Mouse (Mus musculus): ENCODE data around the gene Lrmda. TPM values are rescaled to one million over a fixed set of nuclear protein-coding genes. Genes with fewer than 3 reads are reported as not detected.

The Lrmda gene
- polyA plus RNA-seq, 1 experiment from 2014 or later, result 0.20 TPM

DNA sequence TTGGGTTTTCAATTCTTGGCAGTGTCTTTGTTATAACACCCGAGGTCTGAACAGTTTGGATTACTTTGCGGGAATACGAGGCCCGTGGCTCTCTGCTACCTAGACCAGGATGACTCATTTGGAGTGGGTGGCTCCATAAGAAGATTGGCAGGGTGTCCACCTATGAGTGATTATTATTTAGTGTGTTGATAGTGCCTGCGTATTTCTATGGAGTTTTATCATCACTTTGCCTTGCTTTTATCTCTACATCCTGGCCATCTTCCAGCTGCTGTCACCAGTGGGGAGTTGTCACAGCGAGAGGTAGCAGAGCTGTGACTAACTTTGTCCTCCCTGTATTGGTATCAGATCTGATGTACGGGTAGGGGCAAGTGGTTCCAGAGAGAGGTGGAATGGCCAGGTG lies 393.7 kb downstream of the Lrmda start:
- Histone ChIP-seq H3K9ac (ENCODE audit: low read length) (no peak overlapping the region), H3K36me3 (ENCODE audit: control insufficient read depth, insufficient read depth, low read length) (no peaks in the 10 kb centered on the region), H3K27me3 (ENCODE audit: control insufficient read depth, insufficient read depth, low read length) (no peaks in the 10 kb centered on the region; the same call in 1 of the 2 replicates), H3K4me2 (ENCODE audit: low read depth, severe bottlenecking) (no peak overlapping the region), H3K27ac (replicated peaks; ENCODE audit: low read depth, low read length) (no peak overlapping the region), H3K4me1 (ENCODE audit: control insufficient read depth, insufficient read depth, low read length) (no peaks in the 10 kb centered on the region), H3K9me3 (ENCODE audit: control insufficient read depth, low read length) (no peaks in the 10 kb centered on the region), H3K4me3 (ENCODE audit: low read depth, low read length) (no peak overlapping the region)
- no peak for DNase-seq (ENCODE audit: low spot score)
- ATAC-seq (ENCODE audit: insufficient number of reproducible peaks, low FRiP score, low TSS enrichment, low read depth), result no peak
- WGBS, result 87% methylated on average over 7 of the region's 7 CpGs

DNA sequence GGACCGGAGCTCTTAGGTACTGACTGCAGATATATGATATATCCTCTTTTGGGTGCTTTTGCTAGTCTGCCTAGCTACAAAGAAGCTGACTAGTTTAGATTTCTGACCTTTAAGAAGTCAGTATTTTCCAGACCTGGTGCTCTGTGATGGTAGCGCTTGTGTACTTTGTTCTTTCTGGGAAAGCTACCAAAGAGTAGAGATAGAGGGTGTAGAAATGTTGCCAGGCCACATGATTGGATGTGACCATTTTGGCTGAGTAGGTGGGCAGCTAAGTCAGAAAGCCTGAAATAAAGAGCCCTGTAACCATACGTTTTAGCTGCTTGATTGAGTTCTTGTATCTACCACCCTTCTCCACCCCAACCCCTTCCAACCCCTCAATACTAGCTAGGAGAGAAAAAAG lies 398.2 kb downstream of the Lrmda start:
- Histone ChIP-seq H3K36me3 (ENCODE audit: control insufficient read depth, insufficient read depth, low read length) (no peaks in the 10 kb centered on the region), H3K4me1 (ENCODE audit: control insufficient read depth, insufficient read depth, low read length) (no peaks in the 10 kb centered on the region), H3K9ac (ENCODE audit: low read length) (no peak overlapping the region), H3K4me3 (ENCODE audit: low read depth, low read length) (no peak overlapping the region), H3K9me3 (ENCODE audit: control insufficient read depth, low read length) (no peaks in the 10 kb centered on the region), H3K4me2 (ENCODE audit: low read depth, severe bottlenecking) (no peak overlapping the region), H3K27me3 (ENCODE audit: control insufficient read depth, insufficient read depth, low read length) (no peaks in the 10 kb centered on the region; the same call in 1 of the 2 replicates), H3K27ac (replicated peaks; ENCODE audit: low read depth, low read length) (no peak overlapping the region)
- WGBS, result 88% methylated on average over 3 of the region's 3 CpGs
- DNase-seq (ENCODE audit: low spot score), result no peak
- no peak for ATAC-seq (ENCODE audit: insufficient number of reproducible peaks, low FRiP score, low TSS enrichment, low read depth)

DNA sequence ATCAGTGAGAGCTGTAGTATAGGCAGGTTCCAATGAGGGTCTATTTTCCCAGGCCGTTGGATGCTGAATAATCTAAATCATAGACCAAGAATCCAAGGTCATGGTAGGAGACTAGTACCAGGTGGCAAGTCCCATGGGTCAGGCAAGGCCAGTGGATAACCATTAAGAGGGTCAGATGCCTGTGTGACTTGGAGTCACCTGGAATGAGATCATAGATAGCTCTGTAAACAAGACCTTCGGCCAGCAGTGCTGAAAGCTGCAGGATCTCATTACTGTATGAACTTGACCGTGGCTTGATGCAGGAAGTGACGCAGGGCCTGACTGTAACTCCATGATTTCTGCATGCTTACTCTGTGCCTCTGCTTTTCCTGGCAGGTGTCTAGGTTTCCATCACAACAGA lies 402.2 kb downstream of the Lrmda start:
- no peak overlapping the region for H3K4me2 ChIP-seq (ENCODE audit: low read depth, severe bottlenecking)
- no peak overlapping the region for H3K4me3 ChIP-seq (ENCODE audit: low read depth, low read length)
- no peaks in the 10 kb centered on the region for H3K36me3 ChIP-seq (ENCODE audit: control insufficient read depth, insufficient read depth, low read length)
- DNase-seq (ENCODE audit: low spot score) (no peak), ATAC-seq (ENCODE audit: insufficient number of reproducible peaks, low FRiP score, low TSS enrichment, low read depth) (no peak)
- no peaks in the 10 kb centered on the region for H3K27me3 ChIP-seq (ENCODE audit: control insufficient read depth, insufficient read depth, low read length)
- H3K9me3 ChIP-seq (ENCODE audit: control insufficient read depth, low read length), result no peaks in the 10 kb centered on the region
- WGBS, result 83% methylated on average over 4 of the region's 4 CpGs
- no peak overlapping the region for H3K9ac ChIP-seq (ENCODE audit: low read length)
- H3K4me1 ChIP-seq (ENCODE audit: control insufficient read depth, insufficient read depth, low read length), result no peaks in the 10 kb centered on the region
- H3K27ac ChIP-seq (replicated peaks; ENCODE audit: low read depth, low read length), result no peak overlapping the region

DNA sequence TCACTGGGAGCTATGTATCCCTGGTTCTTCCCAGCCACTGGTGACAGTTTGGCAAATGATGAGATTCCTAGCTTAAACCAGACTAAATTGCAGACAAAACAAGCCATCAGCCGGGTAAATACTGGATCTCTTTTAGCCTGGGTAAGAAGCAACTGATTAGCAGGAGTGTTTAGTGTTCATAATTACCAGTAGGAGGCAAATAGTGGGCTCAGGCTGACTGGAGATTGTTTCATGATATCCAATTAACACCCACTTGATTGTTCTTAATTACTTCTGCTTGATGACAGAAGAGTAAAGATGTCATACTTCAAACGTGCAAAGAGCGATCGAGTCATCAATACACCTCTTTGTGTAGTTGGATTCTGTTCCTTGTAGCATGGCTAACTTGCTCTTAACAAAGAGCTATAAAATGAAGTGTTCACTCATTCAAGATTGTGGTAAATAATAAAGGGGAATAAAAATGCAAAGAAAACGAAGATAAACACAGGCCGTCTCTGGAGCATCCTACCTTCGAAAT lies 405.6 kb downstream of the Lrmda start:
- no peak overlapping the region for H3K4me3 ChIP-seq (ENCODE audit: low read depth, low read length)

DNA sequence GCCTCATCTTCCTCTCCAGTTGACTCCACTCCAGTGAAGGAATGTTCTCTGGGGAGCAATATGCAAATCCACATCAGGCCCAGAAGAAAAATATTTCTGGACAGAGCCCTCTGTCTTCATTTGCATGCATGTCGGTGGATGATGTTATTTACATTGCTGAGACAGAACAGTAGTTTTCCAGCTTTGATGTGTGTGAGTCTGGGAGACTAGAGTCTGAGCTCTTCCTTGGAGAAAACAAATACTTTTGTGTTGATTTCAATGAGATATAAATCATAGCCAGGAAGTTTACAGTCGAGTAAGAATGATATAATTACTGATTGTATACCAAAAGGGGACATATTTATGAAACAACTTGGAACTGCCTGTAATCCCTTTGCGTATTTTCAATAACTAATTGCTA lies 415.9 kb downstream of the Lrmda start:
- no peak for ATAC-seq (ENCODE audit: insufficient number of reproducible peaks, low FRiP score, low TSS enrichment, low read depth)
- DNase-seq (ENCODE audit: low spot score), result no peak
- H3K36me3 ChIP-seq (ENCODE audit: control insufficient read depth, insufficient read depth, low read length), result no peaks in the 10 kb centered on the region
- WGBS, result 25% methylated on average over 3 of the region's 3 CpGs
- H3K27me3 ChIP-seq (ENCODE audit: control insufficient read depth, insufficient read depth, low read length), result peaks cover 9% of the 10 kb centered on the region; the same call in 1 of the 2 replicates
- no peak overlapping the region for H3K9ac ChIP-seq (ENCODE audit: low read length)
- no peak overlapping the region for H3K4me3 ChIP-seq (ENCODE audit: low read depth, low read length)
- no peaks in the 10 kb centered on the region for H3K9me3 ChIP-seq (ENCODE audit: control insufficient read depth, low read length)
- no peak overlapping the region for H3K4me2 ChIP-seq (ENCODE audit: low read depth, severe bottlenecking)
- peaks cover 22% of the 10 kb centered on the region for H3K4me1 ChIP-seq (ENCODE audit: control insufficient read depth, insufficient read depth, low read length)
- H3K27ac ChIP-seq (replicated peaks; ENCODE audit: low read depth, low read length), result no peak overlapping the region

More for the DNA sequence above, 405.6 kb downstream of the Lrmda start:
- no peaks in the 10 kb centered on the region; the same call in 1 of the 2 replicates for H3K27me3 ChIP-seq (ENCODE audit: control insufficient read depth, insufficient read depth, low read length)
- H3K36me3 ChIP-seq (ENCODE audit: control insufficient read depth, insufficient read depth, low read length), result no peaks in the 10 kb centered on the region
- 75% methylated on average over 7 of the region's 7 CpGs for WGBS
- no peaks in the 10 kb centered on the region for H3K9me3 ChIP-seq (ENCODE audit: control insufficient read depth, low read length)
- no peaks in the 10 kb centered on the region for H3K4me1 ChIP-seq (ENCODE audit: control insufficient read depth, insufficient read depth, low read length)
- DNase-seq (ENCODE audit: low spot score), result no peak
- H3K9ac ChIP-seq (ENCODE audit: low read length), result no peak overlapping the region
- no peak overlapping the region for H3K27ac ChIP-seq (replicated peaks; ENCODE audit: low read depth, low read length)
- no peak overlapping the region for H3K4me2 ChIP-seq (ENCODE audit: low read depth, severe bottlenecking)
- no peak for ATAC-seq (ENCODE audit: insufficient number of reproducible peaks, low FRiP score, low TSS enrichment, low read depth)

DNA sequence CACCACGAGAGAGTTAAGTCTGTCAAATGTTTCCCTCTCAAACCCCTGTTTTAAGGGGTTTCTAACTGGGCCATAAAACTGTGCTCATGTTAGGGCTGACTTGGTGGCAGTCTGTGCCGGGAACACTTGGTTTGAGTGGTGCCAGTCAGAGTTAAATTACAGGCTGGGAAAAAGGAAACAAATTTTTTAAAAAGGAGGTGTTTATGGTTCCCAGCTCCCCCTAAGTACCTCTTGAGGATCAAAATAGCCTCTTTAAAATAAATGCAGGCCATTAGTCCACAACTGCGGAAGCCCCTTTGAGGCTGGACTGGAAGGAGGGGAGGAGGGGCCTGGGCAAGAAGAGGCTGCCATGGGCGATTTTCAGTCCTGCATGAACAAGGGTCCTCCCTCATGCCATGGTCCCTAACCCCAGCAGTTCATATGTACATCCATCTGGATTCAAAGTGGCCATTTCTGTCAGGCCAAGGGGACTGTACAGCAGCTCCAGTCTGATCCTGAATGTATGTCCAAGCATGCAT lies 416.4 kb downstream of the Lrmda start:
- DNase-seq (ENCODE audit: low spot score) (peak; percentile 70), ATAC-seq (ENCODE audit: insufficient number of reproducible peaks, low FRiP score, low TSS enrichment, low read depth) (peak; percentile 51; the same call in 1 of the 2 replicates)
- Histone ChIP-seq H3K36me3 (ENCODE audit: control insufficient read depth, insufficient read depth, low read length) (no peaks in the 10 kb centered on the region), H3K4me2 (ENCODE audit: low read depth, severe bottlenecking) (no peak overlapping the region), H3K27ac (replicated peaks; ENCODE audit: low read depth, low read length) (no peak overlapping the region; the same call in 1 of the 2 replicates), H3K9me3 (ENCODE audit: control insufficient read depth, low read length) (no peaks in the 10 kb centered on the region), H3K9ac (ENCODE audit: low read length) (no peak overlapping the region), H3K4me1 (ENCODE audit: control insufficient read depth, insufficient read depth, low read length) (peaks cover 27% of the 10 kb centered on the region), H3K27me3 (ENCODE audit: control insufficient read depth, insufficient read depth, low read length) (peaks cover 9% of the 10 kb centered on the region; the same call in 1 of the 2 replicates), H3K4me3 (ENCODE audit: low read depth, low read length) (no peak overlapping the region)
- WGBS, result 5% methylated on average over 4 of the region's 4 CpGs

DNA sequence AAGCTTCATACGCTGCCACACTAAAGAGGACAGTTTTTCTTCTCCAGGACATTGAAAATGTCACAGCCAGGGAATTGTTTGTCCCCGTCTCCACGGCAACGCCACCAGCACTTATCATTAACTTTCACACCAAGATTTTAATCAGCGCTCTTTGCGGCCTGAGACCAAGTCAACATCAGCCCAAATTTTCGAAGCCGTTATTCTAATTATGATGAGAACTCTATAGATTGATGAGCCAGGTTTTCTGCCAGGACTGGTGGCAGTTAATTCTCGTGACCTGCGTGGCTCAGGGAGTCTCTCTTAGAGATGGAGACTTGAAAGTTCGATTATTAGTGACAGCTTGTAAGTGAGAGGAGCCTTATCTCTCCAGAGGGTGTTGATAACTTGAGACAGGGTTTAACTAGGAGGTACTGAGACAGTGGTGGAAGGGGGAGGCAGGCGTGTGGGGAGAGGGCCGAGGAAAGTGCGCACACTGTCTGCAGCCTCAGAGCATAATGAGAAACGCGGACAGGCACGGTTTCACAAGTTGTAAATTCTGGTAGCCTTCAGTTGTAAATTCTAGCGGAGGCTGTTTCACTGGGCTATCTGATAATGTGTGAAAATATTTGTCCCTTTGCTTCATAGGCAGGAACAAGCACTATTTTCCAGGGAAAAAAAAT lies 421.0 kb downstream of the Lrmda start:
- peaks cover 9% of the 10 kb centered on the region; the same call in 1 of the 2 replicates for H3K27me3 ChIP-seq (ENCODE audit: control insufficient read depth, insufficient read depth, low read length)
- H3K9me3 ChIP-seq (ENCODE audit: control insufficient read depth, low read length), result no peaks in the 10 kb centered on the region
- ATAC-seq (ENCODE audit: insufficient number of reproducible peaks, low FRiP score, low TSS enrichment, low read depth), result no peak
- H3K4me2 ChIP-seq (ENCODE audit: low read depth, severe bottlenecking), result no peak overlapping the region
- no peak overlapping the region for H3K4me3 ChIP-seq (ENCODE audit: low read depth, low read length)
- no peaks in the 10 kb centered on the region for H3K36me3 ChIP-seq (ENCODE audit: control insufficient read depth, insufficient read depth, low read length)
- no peak overlapping the region for H3K9ac ChIP-seq (ENCODE audit: low read length)
- peaks cover 35% of the 10 kb centered on the region for H3K4me1 ChIP-seq (ENCODE audit: control insufficient read depth, insufficient read depth, low read length)
- H3K27ac ChIP-seq (replicated peaks; ENCODE audit: low read depth, low read length), result 0 out of 2 replicates have a peak overlapping the region, but pooled peaks have one; percentile 14
- peak; percentile 61 for DNase-seq (ENCODE audit: low spot score)
- 10% methylated on average over 18 of the region's 18 CpGs for WGBS

DNA sequence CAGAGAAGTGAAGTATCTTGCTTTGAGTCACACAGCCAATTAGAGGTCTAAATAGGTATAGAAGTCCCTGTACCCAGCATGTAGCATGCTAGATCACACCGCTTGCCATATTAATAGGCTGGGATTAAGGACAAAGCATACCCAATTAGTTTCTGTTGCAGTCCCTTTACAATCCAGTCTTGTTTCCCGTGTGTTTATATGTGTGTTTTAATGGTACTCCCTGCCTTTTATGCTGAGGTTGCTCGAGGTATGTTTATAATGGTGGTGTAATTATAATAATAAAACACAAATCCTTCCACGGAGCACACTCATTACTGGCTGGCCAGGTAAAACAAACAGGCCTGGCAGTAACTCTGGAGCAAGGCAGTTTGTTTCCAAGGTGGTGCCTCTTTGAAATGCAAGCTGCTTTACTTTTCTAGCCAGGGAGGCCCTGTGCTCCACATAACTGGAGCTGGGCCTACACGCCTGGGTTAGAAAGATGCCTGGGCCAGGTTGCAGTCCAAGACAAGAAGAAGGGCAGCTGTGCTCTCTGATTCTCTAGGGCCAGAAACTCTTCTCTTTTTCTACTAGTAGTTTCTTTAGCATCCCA lies 422.4 kb downstream of the Lrmda start:
- Histone ChIP-seq H3K4me3 (ENCODE audit: low read depth, low read length) (no peak overlapping the region), H3K27ac (replicated peaks; ENCODE audit: low read depth, low read length) (no peak overlapping the region), H3K9ac (ENCODE audit: low read length) (no peak overlapping the region), H3K36me3 (ENCODE audit: control insufficient read depth, insufficient read depth, low read length) (no peaks in the 10 kb centered on the region), H3K27me3 (ENCODE audit: control insufficient read depth, insufficient read depth, low read length) (peaks cover 9% of the 10 kb centered on the region; the same call in 1 of the 2 replicates), H3K9me3 (ENCODE audit: control insufficient read depth, low read length) (no peaks in the 10 kb centered on the region), H3K4me2 (ENCODE audit: low read depth, severe bottlenecking) (no peak overlapping the region), H3K4me1 (ENCODE audit: control insufficient read depth, insufficient read depth, low read length) (peaks cover 29% of the 10 kb centered on the region)
- DNase-seq (ENCODE audit: low spot score), result peak; percentile 58
- ATAC-seq (ENCODE audit: insufficient number of reproducible peaks, low FRiP score, low TSS enrichment, low read depth), result no peak; the same call in 1 of the 2 replicates
- 12% methylated on average over 5 of the region's 5 CpGs for WGBS
